Mouse (Mus musculus): Measurements from ENCODE around the gene Mea1.
A peak's percentile ranks its signal among the peaks of the same experiment; 100 is the strongest.

Mea1 gene

GRCm38 (mm10) chr17:46678416-46678815 lies at the start of gene Mea1:
Mea1 (plus strand) TSS chr17:46678793.
- DNase-seq (ENCODE audit: low spot score in 2 of 2): no peak

GRCm38 (mm10) chr17:46629685-46630441 lies 48.7 kb upstream of the Mea1 start:
- peak in 1 of 2 experiments; percentile 32 for DNase-seq (ENCODE audit: low spot score in 2 of 2)

GRCm38 (mm10) chr17:46636831-46637523 lies 41.6 kb upstream of the Mea1 start:
- DNase-seq (ENCODE audit: low spot score in 2 of 2): peak in 1 of 2 experiments; percentile 73

- DNase-seq (ENCODE audit: low spot score in 2 of 2): no peak
Observed at GRCm38 (mm10) chr17:46639929-46640328, 38.7 kb upstream of the Mea1 start.

- DNase-seq (ENCODE audit: low spot score in 2 of 2): no peak
Observed at GRCm38 (mm10) chr17:46642060-46642459, 36.5 kb upstream of the Mea1 start.

GRCm38 (mm10) chr17:46644152-46644805 lies 34.3 kb upstream of the Mea1 start:
- DNase-seq (ENCODE audit: low spot score in 2 of 2): no peak

GRCm38 (mm10) chr17:46644916-46645475 lies 33.6 kb upstream of the Mea1 start:
- no peak for DNase-seq (ENCODE audit: low spot score in 2 of 2)

GRCm38 (mm10) chr17:46645561-46646321 lies 32.9 kb upstream of the Mea1 start, which contains the start of the genes Klc4 and Mrpl2:
Klc4 (minus strand) TSS chr17:46646022.
Mrpl2 (plus strand) TSS chr17:46646229.
- peak; percentile 99 to 100 for DNase-seq (ENCODE audit: low spot score in 2 of 2)

GRCm38 (mm10) chr17:46646322-46646662 lies 32.3 kb upstream of the Mea1 start:
- DNase-seq (ENCODE audit: low spot score in 2 of 2): no peak

GRCm38 (mm10) chr17:46647279-46647678 lies 31.3 kb upstream of the Mea1 start:
- no peak for DNase-seq (ENCODE audit: low spot score in 2 of 2)

- no peak for DNase-seq (ENCODE audit: low spot score in 2 of 2)
Observed at GRCm38 (mm10) chr17:46648436-46648835, 30.2 kb upstream of the Mea1 start.

- DNase-seq (ENCODE audit: low spot score in 2 of 2): no peak
Observed at GRCm38 (mm10) chr17:46649811-46650210, 28.8 kb upstream of the Mea1 start.

GRCm38 (mm10) chr17:46650232-46651031 lies 28.2 kb upstream of the Mea1 start, which contains the start of gene Cul7:
Cul7 (plus strand) TSS chr17:46650337.
- DNase-seq (ENCODE audit: low spot score in 2 of 2): peak; percentile 85 to 95

- DNase-seq (ENCODE audit: low spot score in 2 of 2): no peak
Observed at GRCm38 (mm10) chr17:46651292-46651691, 27.3 kb upstream of the Mea1 start.

GRCm38 (mm10) chr17:46651755-46652547 lies 26.6 kb upstream of the Mea1 start:
- no peak for DNase-seq (ENCODE audit: low spot score in 2 of 2)

- DNase-seq (ENCODE audit: low spot score in 2 of 2): no peak
Observed at GRCm38 (mm10) chr17:46656054-46656453, 22.5 kb upstream of the Mea1 start.

- DNase-seq (ENCODE audit: low spot score in 2 of 2): no peak
Observed at GRCm38 (mm10) chr17:46661351-46661750, 17.2 kb upstream of the Mea1 start.

GRCm38 (mm10) chr17:46661981-46662380 lies 16.6 kb upstream of the Mea1 start:
- no peak for DNase-seq (ENCODE audit: low spot score in 2 of 2)

- no peak for DNase-seq (ENCODE audit: low spot score in 2 of 2)
Observed at GRCm38 (mm10) chr17:46662730-46663129, 15.9 kb upstream of the Mea1 start.

- DNase-seq (ENCODE audit: low spot score in 2 of 2): no peak
Observed at GRCm38 (mm10) chr17:46667712-46668111, 10.9 kb upstream of the Mea1 start.

Data from cerebellum, postnatal 4 days (tissue).